Mouse (Mus musculus) erythroblast, embryonic 14.5 days (primary cell): Measurements from ENCODE around the gene Rapgef6. TPM values are rescaled to one million over a fixed set of nuclear protein-coding genes. Genes with fewer than 3 reads are reported as not detected.
"Not testable (repeated sequence)": the region's sequence is repeated elsewhere in the genome, so short reads cannot be mapped to it uniquely, and the experiment has no call there.

Experiments used
- H3K27me3 ChIP-seq: 2 replicates; pipeline ENCODE4 v1.6.1; 2012; ENCODE audit warnings: inconsistent platforms; ENCODE audit not compliant: control insufficient read depth
- H3K36me3 ChIP-seq: 2 replicates; pipeline ENCODE4 v1.6.1; 2012; ENCODE audit warnings: mild to moderate bottlenecking, inconsistent platforms; ENCODE audit not compliant: control insufficient read depth
- H3K4me1 ChIP-seq: 2 replicates; pipeline ENCODE4 v1.6.1; 2012; ENCODE audit warnings: inconsistent platforms; ENCODE audit not compliant: control insufficient read depth
- H3K4me3 ChIP-seq: replicated peaks from 2 replicates; pipeline ENCODE3; 2012; ENCODE audit warnings: moderate library complexity, mild to moderate bottlenecking, inconsistent platforms
- H3K9me3 ChIP-seq: 2 replicates; pipeline ENCODE4 v1.6.1; 2012; ENCODE audit warnings: low read length, inconsistent platforms, mixed read lengths; ENCODE audit not compliant: control insufficient read depth
- GATA1 ChIP-seq: IDR thresholded peaks from 2 replicates; pipeline ENCODE4 v1.6.1; 2012; ENCODE audit warnings: low read length, inconsistent platforms, mixed read lengths
- TAL1 ChIP-seq: IDR thresholded peaks from 3 replicates; pipeline ENCODE4 v1.6.1; 2012; ENCODE audit warnings: low read length, inconsistent platforms, mixed read lengths
- polyA plus RNA-seq: library from polyadenylated mRNA; stranded (reverse); fragments of >175 nt; gene quantifications from 2 replicates; pipeline ENCODE4 v1.2.3, GENCODE M21; 2012

Gene Rapgef6
- polyA plus RNA-seq, 1 experiment = 0.55 TPM

GRCm38 (mm10) chr11:54597902-54598447 lies 75.3 kb downstream of the Rapgef6 start:
- peaks cover 2% of the 10 kb centered on the region for H3K36me3 ChIP-seq
- H3K4me3 ChIP-seq = no peak overlapping the region

GRCm38 (mm10) chr11:54601121-54601520 lies 78.5 kb downstream of the Rapgef6 start:
- Histone ChIP-seq H3K9me3 (no peaks in the 10 kb centered on the region), H3K27me3 (no peaks in the 10 kb centered on the region), H3K4me1 (peaks cover 9% of the 10 kb centered on the region), H3K36me3 (peaks cover 4% of the 10 kb centered on the region), H3K4me3 (no peak overlapping the region)
- no peak for TF ChIP-seq GATA1
- TF ChIP-seq TAL1 = no peak

More at GRCm38 (mm10) chr11:54597902-54598447, 75.3 kb downstream of the Rapgef6 start:
- Histone ChIP-seq H3K9me3 (no peaks in the 10 kb centered on the region), H3K4me1 (peaks cover 17% of the 10 kb centered on the region), H3K27me3 (no peaks in the 10 kb centered on the region)
- no peak for TF ChIP-seq GATA1
- no peak for TF ChIP-seq TAL1

GRCm38 (mm10) chr11:54602764-54603163 lies 80.1 kb downstream of the Rapgef6 start:
- H3K4me1 ChIP-seq, H3K27me3 ChIP-seq, H3K4me3 ChIP-seq, H3K9me3 ChIP-seq, H3K36me3 ChIP-seq: not testable (repeated sequence)

GRCm38 (mm10) chr11:54604415-54604814 lies 81.8 kb downstream of the Rapgef6 start:
- TF ChIP-seq GATA1 = no peak
- no peak for TF ChIP-seq TAL1
- Histone ChIP-seq H3K36me3 (peaks cover 4% of the 10 kb centered on the region), H3K4me1 (peaks cover 6% of the 10 kb centered on the region), H3K4me3 (no peak overlapping the region), H3K27me3 (no peaks in the 10 kb centered on the region), H3K9me3 (no peaks in the 10 kb centered on the region)

GRCm38 (mm10) chr11:54613628-54614027 lies 91.0 kb downstream of the Rapgef6 start:
- no peaks in the 10 kb centered on the region for H3K27me3 ChIP-seq
- H3K36me3 ChIP-seq = peaks cover 10% of the 10 kb centered on the region
- H3K9me3 ChIP-seq = no peaks in the 10 kb centered on the region
- H3K4me3 ChIP-seq = no peak overlapping the region
- peaks cover 2% of the 10 kb centered on the region; the same call in 1 of the 2 replicates for H3K4me1 ChIP-seq
- no peak for TF ChIP-seq TAL1
- TF ChIP-seq GATA1 = no peak

- Histone ChIP-seq H3K4me3 (no peak overlapping the region), H3K4me1 (no peaks in the 10 kb centered on the region), H3K9me3 (no peaks in the 10 kb centered on the region), H3K27me3 (no peaks in the 10 kb centered on the region), H3K36me3 (peaks cover 10% of the 10 kb centered on the region)
- TF ChIP-seq TAL1 (no peak), GATA1 (no peak)
Observed at GRCm38 (mm10) chr11:54614560-54614959, 91.9 kb downstream of the Rapgef6 start.

GRCm38 (mm10) chr11:54618841-54619240 lies 96.2 kb downstream of the Rapgef6 start:
- TF ChIP-seq TAL1 (no peak), GATA1 (no peak)

GRCm38 (mm10) chr11:54621725-54622124 lies 99.1 kb downstream of the Rapgef6 start:
- Histone ChIP-seq H3K4me3 (no peak overlapping the region), H3K9me3 (no peaks in the 10 kb centered on the region), H3K36me3 (peaks cover 30% of the 10 kb centered on the region), H3K4me1 (no peaks in the 10 kb centered on the region), H3K27me3 (no peaks in the 10 kb centered on the region)
- TF ChIP-seq TAL1 (no peak), GATA1 (no peak)

More at GRCm38 (mm10) chr11:54618841-54619240, 96.2 kb downstream of the Rapgef6 start:
- Histone ChIP-seq H3K36me3 (peaks cover 22% of the 10 kb centered on the region), H3K4me3 (no peak overlapping the region), H3K4me1 (no peaks in the 10 kb centered on the region), H3K27me3 (no peaks in the 10 kb centered on the region), H3K9me3 (no peaks in the 10 kb centered on the region)

GRCm38 (mm10) chr11:54626905-54627304 lies 104.3 kb downstream of the Rapgef6 start:
- Histone ChIP-seq H3K4me3 (no peak overlapping the region), H3K36me3 (peaks cover 61% of the 10 kb centered on the region), H3K9me3 (no peaks in the 10 kb centered on the region), H3K4me1 (no peaks in the 10 kb centered on the region), H3K27me3 (no peaks in the 10 kb centered on the region)
- no peak for TF ChIP-seq TAL1
- TF ChIP-seq GATA1 = no peak

GRCm38 (mm10) chr11:54646420-54646819 lies 123.8 kb downstream of the Rapgef6 start:
- no peak overlapping the region for H3K4me3 ChIP-seq
- no peak for TF ChIP-seq GATA1
- H3K9me3 ChIP-seq = no peaks in the 10 kb centered on the region
- no peaks in the 10 kb centered on the region for H3K4me1 ChIP-seq
- peaks cover 52% of the 10 kb centered on the region for H3K36me3 ChIP-seq
- no peaks in the 10 kb centered on the region for H3K27me3 ChIP-seq
